Mouse (Mus musculus) erythroblast, embryonic 14.5 days (primary cell): ENCODE results near the gene Abcc12.

Source experiments
- GATA1 ChIP-seq: IDR thresholded peaks from 2 replicates; pipeline ENCODE4 v1.6.1; 2012; ENCODE audit warnings: low read length, inconsistent platforms, mixed read lengths
- TAL1 ChIP-seq: IDR thresholded peaks from 3 replicates; pipeline ENCODE4 v1.6.1; 2012; ENCODE audit warnings: low read length, inconsistent platforms, mixed read lengths

DNA sequence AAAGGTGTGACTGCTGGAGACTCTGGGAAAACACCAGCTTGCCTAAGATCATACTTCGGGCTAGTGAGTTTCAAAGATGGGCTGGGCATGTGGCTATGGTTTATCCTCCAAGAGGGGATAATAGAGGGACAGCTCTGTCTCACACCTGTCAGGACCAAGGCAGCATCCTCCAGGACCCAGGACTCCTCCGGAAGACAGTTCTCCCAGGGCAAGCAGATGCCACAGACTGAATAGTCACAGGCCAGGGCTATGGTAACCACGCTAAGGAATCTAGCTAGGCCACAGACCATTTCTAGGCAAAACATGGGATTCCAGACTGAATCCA is 43.9 kb downstream of the Abcc12 start:
- TF ChIP-seq GATA1: no peak
- TF ChIP-seq TAL1: no peak
